Mouse (Mus musculus) layer of hippocampus, adult 9-11 months (tissue): ENCODE results near the gene Flt3l.

ENCODE experiments used
- DNase-seq: peaks from one replicate; pipeline ENCODE4 v3.0.0; 2022

The Flt3l gene

DNA sequence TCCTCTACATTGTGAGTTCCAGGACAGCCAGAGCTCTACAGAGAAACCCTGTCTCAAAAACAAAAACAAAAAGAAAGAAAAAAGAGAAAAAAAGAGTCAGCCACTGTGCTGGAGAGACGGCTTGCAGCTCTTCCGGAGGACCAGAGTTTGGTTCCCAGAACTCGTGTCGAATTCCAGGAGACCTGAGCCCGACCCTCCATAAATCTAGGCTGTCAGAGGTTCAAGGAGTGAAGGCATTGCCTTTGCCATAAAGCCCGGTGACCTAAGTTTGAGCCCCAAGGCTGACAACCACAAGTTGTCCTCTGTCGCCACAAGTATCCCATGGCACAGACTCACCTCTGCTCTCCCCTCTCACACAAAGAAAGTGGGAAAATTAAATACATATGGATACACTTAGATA is 42.1 kb downstream of the Flt3l start:
- no peak for DNase-seq

DNA sequence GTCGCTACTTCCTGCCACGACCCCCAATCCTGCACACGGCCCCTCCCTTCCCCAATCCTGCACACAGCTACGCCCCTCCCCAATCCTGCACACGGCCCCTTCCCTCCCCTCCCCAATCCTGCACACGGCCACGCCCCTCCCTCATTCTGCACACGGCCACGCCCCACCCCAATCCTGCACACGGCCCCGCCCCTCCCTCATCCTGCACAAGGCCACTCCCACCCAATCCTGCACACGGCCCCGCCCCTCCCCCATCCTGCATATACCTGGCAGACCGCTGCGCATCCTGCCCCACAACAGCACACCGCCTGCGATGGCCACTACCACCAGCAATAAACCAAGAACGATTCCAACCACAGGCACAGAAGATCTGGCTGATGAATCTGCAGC is 42.7 kb downstream of the Flt3l start:
- DNase-seq, result no peak

DNA sequence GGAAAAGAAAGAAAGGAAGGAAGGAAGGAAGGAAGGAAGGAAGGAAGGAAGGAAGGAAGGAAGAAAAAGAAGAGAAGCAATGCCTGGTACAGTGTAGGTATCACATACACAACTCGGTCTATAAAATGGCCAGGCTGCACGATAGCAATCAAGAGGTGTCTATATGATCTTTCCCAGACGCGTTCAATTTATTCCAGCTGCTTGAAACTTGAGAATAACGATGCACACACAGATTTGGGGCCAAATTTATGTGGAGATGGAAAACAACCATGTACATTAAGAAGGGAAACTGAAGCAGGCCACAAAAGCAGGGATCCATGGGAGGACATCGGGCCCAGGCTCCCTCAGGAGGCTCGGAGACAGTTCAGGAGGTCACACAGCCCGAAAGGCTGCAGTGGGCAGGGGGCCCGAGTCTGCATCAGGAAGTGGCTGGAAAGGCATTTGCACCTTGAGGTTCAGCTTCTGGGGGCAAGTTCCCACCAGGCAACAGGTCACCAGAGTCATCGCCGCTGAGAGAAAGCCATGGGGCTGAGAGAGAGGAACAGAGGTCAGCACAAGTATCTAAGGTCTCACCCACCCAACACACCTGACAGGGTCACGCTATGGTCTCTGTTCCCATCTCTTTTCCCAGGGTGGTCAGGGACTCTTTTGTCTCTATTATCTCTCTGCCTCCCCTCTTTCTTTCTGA is 43.3 kb downstream of the Flt3l start:
- DNase-seq, result no peak

DNA sequence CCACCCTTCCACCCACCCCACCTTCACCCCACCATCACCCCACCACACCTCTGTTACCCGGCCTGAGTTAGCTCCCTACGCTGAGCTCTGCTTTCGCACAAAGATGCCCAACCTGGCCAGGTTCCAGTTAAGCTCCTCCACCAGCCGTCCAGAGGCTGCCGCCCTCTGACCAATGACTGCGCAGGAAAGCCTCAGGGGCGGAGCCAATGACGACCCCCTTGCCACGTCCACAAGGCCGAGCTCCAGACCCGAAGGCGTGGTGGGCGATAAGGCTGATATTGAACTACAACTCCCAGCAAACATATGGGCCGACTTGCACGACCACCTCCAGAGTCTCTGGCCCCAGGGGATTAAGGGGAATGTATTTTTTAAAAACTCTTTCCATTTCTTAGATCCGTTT is 44.2 kb downstream of the Flt3l start, which contains the start of gene Rcn3:
Rcn3 (minus strand) TSS at position 174 of the 400 bp plus-strand sequence.
- DNase-seq, result no peak

DNA sequence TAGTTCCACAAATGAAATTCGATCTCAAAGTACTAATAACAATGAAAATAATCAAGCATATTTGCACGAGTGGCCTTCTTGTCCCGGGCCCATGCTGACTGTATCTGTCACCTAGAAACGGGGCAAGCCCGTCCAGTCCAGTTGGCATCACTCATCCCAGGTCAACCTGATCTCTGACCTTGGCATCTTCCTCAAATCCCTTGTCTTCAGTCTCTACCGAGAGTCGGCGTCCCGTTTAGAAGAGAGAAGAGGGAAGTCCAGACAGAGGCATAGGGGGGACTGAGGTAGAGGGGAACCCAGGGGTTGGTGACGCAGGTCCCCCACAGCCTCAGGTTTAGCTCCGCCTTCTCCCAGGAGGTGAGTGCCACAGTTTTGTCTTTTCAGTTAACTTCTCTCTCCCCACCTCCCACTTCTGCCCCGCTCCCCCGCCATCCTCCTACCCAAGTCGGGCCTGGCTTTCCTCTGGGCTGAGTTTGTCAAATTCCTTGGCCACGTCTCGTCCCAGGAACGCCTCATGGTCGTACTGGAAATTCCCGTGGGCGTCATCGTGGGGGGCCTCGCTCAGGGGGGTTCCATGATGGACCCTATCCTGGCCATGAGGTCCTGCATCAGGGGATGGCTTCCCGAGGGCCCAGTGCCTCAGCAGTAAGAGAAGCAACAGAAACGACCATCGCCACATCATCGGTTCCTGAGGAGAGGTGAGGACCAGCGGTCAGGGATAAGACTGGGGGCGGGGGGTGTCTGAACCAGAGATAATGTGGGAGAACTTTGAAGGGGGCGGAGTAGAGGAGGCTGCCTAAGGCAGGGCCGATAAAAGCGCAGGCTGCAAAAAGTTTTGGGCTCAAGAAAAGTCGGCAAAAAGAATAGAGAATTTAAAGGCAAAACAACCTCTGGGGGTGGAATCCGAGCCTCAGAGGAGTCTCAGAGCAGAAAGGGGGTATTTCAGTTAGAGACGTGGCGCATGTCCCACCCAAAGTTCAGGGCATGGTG is 44.9 kb downstream of the Flt3l start:
- DNase-seq, result no peak

DNA sequence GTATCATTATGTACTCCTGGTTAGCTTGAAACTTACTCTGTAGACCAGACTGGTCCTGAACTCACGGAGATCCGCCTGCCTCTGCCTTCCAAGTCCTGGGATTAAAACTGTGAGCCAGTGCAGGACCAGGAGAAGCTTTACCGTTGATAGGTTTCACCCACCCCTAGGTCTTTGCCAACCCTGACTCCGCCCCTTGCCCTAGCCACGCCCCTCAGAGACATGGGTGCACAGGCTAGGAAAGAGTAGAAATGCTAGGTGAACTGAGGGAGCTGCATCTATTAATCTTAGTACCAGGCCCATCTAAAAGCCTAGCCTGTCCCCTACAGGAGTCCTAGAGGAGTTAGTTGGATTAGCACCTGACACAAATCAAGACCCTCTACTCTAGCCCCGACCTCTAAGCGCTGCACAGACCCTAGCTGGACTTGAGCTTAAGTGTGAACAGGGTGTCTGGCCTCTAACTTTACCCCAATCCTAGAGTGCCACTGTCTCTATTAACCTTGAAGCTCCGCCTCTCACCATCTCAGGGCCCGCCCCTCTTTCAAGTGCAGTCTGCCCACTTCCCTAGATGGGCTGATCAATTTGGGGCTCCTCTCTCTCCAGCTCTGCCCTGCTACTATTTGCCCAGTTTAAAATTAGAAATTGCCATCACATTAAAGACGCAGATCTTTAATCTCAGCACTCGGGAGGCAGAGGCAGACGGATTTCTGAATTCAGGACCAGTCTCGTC is 45.8 kb downstream of the Flt3l start:
- DNase-seq, result no peak

DNA sequence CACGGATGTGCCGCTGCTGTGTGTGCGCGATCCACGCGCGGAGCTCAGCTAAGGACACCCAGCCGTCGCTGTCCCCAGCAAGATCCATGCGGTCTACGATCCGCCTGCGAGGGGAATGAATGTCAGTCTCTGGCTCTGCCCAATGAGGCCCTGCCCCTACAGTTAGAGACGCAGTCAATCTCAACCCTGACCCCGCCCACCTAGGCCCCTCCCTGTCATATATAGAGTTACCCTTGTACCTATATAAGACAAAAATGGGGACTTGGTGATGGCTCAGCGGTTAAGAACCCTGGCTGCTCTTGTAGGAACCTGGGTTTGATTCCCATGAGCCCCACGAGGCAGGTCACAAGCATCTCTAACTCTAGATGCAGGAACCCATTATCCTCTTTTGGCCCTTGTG is 47.6 kb downstream of the Flt3l start:
- DNase-seq, result no peak

DNA sequence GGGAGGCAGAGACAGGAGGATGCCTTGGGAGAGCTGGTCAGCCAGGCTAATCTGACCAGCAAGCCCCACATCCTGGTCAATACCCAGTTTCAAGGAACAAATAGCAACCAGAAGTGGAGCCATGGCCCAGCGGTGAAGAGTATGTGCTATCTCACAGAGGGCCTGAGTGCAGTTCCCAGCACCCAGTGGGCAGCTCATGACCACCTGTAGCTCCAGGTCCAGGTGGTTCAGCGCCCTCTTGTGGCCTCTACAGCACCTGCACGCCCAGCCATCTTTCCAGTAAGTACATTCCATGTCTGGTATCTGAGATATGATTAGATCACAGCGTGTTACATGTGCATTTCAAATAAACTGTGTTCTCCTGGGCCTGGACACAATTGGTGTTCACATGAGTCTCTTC is 50.1 kb downstream of the Flt3l start:
- DNase-seq, result no peak

DNA sequence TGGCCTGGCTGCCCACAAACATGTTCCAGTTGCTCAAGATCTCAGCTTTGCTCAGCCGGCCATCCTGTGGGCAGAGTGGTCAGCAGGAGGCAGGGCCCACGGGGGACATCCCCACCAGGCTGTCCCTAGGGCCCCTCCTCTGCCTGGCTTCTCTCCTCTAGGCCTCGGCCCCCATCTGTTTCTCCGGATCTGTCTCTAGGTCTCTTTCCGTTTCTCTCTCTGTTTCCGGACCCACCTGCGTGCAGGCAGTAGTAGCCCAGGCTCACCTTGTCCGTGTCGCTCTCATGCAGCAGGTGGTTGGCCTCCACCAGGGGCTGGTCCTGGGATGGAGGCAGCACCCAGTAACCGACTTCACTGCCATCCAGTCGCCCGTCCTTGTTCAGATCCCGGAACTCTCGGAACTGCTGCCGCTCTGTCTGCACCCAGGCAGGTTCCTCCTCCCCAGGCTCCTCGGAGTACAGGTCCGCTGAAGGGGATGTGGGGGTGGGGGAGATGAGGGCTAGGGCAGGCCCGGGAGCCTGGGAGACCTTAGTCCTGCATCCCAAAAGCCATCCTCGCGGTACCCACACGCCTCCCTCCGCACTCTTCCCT is 52.8 kb downstream of the Flt3l start:
- DNase-seq, result no peak

DNA sequence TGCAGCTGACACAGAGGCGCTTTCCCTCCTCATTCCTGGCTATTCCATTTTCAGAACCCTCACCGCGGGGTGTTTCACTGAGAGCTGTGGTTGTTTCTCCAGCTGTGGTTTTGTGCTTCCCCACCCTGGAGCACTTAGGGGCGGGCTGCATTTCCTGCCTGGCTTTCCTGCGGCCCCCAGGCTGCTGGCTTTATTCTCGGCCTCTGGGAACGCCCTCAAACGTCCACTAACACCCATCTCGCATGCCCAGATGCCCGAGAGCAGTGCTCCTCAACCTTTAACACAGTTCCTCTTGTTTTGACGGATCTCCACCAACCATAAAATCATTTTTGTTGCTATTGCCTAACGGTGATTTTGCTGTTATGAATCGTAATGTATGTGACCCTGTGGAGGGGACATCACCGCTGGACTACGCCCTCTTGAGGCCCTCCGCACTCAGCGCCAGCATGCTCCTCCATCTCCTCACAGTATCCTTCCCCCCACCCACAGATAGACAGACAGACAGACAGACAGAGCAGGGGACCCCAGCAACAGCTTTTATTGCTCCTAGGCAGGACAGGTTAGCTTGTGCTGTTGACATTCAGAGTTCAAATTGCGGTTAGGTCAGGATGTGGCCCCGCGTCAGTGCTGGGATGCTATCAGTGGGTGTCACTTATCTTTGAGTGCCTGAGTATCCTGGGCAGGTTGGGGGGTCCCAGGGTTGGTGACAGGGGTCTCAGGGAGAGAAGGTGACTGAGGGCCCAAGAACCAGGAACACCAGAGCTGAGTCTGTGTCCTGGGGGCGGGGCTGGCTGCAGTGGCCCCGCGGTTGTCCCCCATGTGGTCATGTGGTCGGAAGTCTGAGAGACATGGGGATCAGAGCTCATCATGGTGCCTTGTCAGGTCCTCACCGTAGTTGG is 53.6 kb downstream of the Flt3l start:
- peak; percentile 59 for DNase-seq

DNA sequence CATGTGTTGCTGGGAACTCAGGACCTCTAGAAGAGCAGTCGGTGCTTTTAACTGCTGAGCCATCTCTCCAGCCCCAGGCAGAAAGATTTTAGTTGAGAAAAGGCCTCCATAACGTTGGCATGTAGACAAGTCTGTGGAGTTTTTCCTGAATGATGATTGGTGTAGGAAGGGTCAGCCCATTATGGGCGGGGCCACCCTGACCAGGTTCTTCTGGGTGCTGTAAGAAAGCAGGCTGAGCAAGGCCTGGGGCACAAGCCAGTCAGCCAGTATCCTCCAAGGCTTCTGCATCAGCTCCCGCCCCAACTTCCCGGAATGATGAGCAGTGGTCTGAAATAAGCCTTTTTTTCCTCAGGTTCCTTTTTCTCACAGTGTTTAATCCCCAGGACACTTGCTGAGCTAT is 55.2 kb downstream of the Flt3l start:
- no peak for DNase-seq

DNA sequence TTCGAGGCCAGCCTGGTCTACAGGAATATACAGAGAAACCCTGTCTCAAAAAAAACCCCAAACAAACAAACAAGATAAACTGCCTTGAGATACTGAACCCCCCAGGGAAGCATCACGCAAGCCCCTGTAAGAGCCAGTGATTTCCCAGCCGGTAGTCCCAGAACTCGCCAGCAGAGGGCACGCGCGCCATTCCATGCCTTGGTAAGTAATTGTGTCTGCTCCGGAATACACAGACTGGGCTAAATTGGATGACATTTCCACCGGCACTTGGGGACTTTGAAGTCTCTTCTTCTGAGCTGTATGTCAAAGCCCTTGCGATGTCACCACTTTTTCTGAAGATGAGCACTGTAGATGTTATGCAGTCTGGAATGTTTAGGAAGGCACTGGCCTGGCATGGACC is 56.4 kb downstream of the Flt3l start:
- peak; percentile 87 for DNase-seq
